Mouse (Mus musculus): ENCODE data around the gene Itih5.

Itih5 gene

DNA sequence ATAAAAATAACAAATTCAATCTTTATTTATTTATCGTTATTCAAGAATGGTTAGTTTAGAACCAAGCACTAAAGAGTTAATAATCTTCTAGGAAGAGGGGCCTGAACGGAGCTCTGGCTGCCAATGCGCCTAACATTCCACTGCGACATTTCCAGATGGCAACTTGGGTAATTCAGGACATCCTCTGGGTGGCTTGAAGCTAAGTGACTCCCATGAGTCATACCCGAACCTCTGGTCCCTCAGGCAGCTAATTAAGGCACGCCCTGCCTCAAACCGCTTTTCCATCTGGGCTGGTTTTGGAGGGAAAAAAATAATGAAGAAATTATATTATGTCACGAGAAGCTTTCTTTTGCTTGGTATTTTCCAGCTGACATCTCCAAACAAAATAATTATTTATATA is 14.6 kb downstream of the Itih5 start:
- no peak for DNase-seq (ENCODE audit: low spot score)

DNA sequence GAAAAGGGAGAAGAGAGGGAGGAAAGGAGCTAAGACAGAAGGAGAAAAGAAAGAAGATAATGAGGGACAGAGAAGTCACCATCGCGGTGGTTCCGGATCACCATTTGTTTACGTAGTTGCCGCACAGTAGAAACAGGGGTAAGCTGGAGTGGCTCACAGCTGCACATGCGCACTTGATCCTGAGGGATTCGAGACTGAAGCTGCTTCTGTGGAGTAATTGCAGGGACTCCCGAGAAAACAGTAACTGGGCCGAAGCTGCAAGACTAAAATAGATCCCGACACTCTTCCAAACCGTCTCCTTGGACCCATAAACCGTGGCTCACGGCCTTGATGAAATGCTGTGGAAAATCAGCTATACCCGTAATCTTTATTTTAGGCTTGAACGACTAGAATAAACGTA is 16.6 kb downstream of the Itih5 start:
- no peak for DNase-seq (ENCODE audit: low spot score)

DNA sequence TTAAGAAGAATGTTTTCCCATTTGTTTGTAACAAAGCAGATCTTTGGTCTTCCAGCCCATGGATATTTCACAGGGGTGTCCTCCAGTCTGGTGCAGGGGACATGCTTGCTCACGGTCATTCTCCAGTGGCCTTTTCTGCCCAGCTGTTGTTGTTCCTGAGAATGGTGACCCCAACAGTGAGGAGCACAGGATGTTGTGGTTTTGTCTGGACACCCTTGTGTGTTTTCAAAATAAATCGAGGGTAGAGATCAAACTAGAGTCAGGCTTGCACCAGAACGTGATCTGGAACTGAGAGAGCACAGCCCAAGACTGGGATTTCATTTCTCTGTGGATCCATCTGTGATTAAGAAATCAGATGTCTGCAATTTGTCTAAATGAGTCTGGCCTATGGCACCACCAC is 40.2 kb downstream of the Itih5 start:
- no peak for DNase-seq (ENCODE audit: low spot score)

DNA sequence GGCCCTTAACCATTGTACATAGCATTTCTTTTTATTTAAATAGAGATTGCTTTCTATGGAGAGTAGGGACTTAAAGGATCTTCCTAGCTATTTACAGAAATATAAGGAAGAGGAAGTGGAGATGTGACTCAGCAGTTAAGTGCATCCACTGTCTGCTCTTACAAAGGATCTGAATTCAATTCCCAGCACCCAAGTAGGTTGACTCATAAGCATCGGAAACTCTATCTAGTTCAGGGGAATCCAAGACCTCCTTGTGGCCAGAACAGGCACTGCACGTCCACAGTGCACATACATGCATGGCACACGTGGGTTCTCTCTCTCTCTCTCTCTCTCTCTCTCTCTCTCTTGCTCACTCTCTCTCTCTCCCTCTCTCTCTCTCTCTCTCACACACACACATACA is 41.8 kb downstream of the Itih5 start:
- DNase-seq (ENCODE audit: low spot score): no peak

DNA sequence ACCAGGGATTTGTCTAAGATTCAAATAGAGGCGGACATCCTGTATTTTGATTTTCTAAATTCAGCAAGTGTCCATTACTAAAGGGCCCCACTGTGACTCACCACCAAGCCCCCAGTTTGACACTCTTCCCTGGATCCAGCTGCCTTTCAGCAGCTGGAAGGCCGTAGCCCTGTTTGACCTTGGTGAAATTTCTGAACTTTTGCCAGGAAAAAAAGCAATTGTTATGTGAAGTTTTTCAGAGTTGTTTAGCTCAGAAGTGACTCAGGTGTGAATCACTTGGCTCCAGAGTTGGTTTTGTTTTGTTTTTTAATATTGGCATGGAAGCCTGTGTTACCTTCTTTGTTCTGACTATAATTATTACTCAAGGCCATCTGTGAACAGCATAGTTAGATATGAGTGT is 46.0 kb downstream of the Itih5 start:
- no peak for DNase-seq (ENCODE audit: low spot score)

DNA sequence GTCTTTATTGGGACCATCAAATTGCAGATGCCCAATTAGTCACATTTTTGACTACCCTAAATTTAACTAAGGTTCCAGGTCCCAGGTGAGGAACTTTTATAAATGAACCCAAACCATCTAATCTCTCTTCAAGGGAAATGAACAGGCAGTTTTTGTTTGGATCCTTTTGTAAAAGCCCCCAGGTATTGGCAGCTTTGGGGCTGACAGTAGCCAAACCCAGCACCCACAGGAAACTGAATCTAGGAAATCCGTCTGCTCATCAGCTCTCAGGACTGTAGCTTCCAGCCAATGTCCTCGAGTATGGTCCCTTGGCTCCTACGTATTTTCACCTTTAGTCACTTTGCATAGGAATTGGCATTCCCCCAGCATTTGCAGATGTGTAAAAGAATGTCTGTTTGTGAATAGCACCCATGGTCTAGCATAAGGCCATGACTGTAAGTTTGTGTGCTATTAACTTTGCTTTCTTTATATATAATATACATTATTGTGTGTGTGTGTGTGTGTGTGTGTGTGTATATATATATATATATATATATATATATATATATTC is 47.4 kb downstream of the Itih5 start:
- no peak for DNase-seq (ENCODE audit: low spot score)

DNA sequence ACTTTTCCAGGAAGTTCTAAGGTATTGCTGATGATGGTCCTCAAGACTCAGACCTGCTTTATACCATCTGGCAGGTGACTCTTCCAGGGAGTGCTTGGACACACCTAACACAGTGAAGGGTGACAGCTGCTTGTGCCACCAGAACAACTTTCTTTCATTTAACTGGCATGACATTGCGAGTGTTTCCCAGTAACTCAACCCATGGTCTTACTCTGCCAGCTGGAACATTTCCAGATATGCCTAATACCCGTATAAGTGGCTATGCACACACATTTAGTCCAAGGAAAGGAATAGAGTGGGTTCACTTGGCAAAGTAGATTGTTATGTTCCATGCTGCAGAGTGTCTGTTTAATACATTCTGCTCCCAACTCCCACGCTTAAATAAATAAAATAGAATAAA is 50.9 kb downstream of the Itih5 start:
- DNase-seq (ENCODE audit: low spot score): no peak

DNA sequence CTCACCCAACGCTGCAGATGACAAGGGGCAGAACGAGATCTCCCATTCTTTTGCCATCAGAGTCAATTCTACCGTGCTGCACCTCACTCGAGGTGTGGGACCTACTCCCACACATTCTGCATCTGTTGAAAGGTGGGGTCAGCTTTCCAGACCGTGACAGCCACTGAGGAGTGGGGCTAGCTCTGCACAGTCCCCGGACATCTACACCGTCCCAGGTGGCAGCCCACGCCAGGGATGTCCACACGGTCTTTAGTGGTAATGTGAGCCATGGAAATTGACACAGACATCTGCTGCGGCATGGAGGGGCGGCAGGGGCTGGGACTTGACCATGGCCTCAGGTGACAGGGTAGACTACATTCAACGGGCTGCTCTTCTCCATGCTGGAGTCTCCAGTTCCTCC is 60.1 kb downstream of the Itih5 start:
- no peak for DNase-seq (ENCODE audit: low spot score)

DNA sequence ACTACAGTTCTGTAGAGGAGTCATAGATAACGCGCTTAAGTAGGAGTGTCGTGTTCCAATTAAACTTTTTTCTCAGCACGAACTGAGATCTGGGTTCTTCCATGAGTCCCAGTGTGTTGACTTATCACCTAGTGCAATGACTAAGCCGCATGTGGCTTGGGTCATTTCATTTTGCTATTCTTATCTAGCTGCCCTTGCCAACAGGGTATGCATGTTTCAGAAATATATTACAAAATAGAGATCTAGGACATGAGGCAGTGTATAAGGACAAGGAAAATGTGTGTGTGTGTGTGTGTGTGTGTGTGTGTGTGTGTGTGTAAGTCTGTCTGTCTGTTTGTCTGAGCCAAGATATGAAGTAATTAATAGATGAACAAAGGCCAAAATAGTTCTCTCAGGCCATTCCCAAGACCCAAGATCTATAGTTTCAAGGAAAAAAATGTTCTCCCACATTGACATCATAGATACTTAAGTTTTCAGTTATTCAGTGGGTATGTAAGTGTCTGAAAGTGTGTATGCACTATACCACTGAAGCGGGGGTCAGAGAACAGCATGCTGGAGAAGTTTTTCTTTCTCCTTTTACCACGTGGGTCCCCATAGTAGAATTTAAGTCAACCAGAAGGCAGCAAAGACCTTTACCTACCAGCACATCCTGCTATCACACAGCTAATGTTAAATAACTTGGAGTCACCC is 62.6 kb downstream of the Itih5 start:
- no peak for DNase-seq (ENCODE audit: low spot score)

DNA sequence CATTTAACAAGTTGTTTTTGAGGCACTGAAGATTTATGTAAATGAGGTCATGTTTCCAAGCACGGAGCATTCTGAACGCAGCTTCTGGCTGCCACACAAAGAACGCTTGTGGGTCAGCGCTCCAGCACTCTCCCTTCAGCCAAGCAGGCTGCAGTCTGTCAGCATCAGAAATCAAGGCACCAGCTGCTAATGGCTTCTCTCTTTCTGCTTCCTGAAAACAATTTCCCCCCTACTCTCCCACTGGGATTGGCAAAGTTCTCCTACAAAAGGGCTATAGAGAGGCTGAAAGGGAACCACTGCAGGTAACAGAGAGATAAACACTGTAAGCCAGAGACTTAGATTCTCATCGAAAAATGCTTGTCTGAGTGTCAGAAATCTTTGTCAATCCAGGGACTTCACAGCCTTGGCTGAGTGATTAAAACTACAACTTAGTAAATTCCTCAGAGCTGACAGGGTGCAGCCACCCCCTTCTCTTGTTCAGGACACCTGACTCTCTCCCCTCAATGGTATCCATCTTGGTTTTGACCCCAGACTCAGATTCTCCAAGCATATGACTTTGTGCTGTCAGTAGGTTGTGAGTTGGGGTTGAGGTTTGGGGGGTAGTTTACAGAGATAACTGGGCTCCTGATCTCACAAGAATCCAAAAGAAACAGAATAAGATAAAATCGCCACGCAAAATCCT is 63.3 kb downstream of the Itih5 start:
- no peak for DNase-seq (ENCODE audit: low spot score)

DNA sequence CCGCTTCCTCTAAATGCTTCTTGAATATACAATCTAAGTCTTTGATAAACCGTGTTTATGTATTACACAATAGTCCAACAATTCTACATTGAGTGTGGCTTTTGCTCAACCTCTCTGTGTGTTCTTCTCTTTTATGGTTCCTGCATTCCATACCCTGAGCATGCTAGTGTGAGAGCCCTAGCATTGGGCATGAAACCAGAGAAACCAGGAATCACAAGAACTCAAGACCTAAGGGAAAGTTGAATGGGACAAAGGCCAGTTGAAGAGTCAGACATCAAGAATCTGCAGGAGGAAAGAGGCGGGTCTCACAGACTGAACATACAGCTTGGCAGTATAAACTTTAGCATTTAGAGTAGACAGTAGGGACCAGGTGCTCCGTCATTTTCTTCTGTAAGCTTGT is 68.5 kb downstream of the Itih5 start:
- DNase-seq (ENCODE audit: low spot score): no peak

DNA sequence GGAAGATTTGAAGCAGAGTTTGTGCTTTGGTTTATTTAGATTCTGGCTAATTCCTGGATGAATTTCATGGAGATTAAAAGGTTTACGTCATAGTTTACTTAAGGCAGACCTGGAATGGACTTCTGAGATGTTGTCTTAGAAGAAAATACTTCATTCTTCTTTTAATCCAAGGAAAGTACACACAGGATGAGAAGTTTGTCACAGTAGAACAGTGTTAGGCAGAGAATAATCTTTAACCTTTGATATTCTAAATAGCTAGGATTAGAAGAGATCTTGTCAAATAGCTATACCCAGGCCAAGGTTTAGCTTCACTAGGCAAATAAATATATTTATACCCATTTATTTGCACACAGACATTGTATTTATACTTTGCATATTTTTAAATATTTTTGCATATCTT is 73.5 kb downstream of the Itih5 start:
- DNase-seq (ENCODE audit: low spot score): no peak

DNA sequence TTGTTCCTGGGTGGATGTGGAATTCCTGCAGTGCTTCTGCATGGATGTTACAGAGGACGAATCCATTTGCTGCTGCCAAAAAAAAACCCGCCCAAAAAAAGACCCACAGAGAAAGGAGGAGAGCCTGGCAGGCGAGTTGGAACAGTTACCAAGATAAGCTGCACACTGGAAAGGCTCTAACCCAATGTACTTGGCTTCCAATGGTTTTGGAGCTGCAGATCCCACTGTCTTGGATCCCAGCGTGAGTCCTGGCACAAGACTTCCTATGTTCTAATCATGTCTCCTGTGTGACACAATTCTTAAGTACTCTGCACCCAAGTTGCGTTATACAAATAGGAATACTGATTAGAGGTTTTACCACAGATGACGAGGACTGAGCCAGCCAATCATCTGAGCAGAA is 78.6 kb downstream of the Itih5 start:
- DNase-seq (ENCODE audit: low spot score): no peak

DNA sequence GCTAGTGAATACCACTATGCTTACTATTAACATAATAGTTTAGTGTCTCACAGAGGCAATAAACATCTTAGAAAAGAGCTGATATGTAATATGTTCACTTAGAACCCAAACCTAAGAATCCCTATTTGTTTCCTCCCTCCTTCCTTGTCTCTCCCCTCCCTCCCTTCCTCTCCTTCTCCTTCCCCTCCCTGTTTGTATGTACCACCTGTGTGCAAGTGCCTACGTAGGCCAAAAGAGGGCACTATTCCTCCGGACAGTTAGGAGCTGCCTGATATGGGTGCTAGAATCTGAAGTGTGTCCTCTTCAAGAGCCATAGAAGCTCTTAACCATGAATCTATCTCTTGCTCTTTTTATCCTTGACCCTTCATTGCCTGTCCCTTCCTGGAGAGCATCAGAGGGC is 83.2 kb downstream of the Itih5 start:
- DNase-seq (ENCODE audit: low spot score): no peak

DNA sequence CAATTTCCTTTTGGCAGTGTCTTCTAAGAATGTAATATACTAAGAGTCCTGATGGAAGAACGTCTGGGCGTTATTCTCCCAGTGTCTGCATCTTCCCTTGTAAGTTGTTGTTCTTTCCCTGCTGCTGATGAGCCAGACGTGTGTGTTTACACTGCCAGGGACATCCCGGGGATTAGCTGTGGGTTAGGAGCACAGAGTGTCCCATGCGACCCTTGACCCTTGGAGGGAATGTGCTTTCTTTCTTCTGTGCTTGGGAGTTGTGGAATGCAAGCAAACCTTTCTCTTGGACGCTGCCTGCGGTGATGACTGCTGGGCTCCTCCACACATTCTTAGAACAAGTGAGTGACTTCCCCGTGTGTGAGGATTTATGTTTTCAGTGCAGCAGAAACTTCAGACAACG is 89.6 kb downstream of the Itih5 start:
- no peak for DNase-seq (ENCODE audit: low spot score)

DNA sequence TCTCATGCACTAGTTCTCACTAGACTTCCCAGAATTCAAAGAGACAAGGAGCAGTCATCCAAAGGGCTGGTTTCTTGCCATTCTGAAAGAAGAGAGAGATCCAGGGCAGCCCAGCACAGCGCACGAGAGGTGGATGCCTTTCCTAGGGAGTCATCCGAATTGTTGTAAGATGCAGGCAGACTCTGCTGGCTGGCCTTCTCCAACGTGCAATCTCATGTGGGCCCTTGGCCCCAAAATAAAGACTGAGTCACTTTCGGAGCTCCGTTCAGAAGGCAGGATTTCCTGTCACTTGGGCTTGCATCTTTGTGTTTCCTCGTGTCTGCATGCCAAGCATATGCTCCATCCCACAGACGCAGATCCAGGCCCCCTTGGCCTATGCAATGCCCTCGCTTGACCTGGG is 97.1 kb downstream of the Itih5 start:
- DNase-seq (ENCODE audit: low spot score): no peak

DNA sequence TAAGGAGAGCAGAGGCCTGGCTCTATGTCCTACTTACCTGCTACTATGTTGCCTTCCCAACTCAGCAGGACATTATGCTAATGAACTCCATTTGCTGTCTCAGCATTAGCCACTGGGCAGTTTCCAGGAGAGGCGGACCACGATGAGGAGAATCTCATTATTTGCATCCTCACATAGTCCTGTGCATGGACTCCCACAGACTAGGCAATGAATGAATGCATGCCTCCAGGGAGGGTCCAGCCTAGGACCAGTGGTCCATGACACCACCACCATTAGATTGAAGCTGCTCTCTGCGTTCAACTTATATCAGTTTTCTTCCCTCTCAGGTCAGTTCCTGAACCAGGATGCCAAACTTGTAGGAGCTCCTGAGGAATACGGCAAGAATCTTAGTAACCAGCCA is 97.6 kb downstream of the Itih5 start:
- DNase-seq (ENCODE audit: low spot score): no peak

DNA sequence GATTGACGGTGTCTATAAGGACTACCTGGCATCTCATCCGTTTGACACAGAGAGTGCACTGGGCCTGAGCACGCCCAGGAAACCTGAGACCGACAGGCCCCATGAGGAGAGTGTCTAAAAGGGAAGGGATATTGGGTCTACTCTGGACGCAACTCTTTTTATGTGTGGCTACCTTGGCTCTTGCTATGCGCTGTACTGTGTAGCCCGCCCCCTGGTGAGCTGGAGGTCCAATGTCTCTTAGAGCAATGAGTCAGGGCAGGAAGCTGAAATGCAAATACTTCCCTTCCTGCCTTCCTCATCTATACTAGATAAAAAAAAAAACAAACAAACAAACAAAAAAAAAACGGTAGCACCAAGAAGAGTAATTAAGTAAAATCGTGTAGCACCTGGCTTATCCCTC is 98.1 kb downstream of the Itih5 start:
- no peak for DNase-seq (ENCODE audit: low spot score)

DNA sequence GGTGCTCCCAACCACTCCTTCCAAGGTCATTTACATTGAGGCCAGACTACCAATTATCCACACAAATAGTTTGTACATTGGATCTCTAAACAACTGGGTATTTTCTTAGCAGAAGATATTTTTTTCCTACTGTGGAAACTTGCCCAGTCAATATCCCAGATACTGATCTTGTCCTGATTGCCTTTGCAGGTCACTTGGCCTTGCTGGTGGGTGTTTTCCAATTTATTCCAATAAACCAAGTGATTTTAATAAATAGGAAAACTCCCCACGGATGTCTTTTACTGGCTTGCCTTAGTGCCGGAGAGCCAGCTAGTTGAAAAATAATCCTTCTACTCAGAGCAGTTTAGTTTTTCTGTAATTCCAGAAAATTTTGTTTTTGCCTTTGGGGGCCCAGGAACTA is 98.6 kb downstream of the Itih5 start:
- no peak for DNase-seq (ENCODE audit: low spot score)

DNA sequence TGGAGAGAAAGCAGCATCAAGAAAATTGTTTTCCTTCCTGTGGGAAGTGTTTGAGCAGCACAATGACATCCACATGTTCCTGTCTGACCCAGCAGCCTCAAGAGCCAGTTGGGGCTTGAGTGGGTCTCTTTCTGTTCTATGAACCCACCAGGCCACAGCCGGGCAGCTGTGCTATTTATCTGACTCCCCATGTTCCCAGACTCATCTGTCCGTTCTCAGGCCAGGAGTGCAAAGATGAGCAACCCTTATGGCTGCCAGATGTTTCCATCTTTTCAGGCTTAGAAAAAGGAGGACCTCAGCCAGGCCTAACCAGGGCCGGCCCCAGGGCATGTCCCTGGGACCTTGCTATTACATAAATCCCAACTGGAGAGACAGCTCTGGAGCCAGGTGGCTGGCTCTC is 100.0 kb downstream of the Itih5 start:
- DNase-seq (ENCODE audit: low spot score): no peak

DNA sequence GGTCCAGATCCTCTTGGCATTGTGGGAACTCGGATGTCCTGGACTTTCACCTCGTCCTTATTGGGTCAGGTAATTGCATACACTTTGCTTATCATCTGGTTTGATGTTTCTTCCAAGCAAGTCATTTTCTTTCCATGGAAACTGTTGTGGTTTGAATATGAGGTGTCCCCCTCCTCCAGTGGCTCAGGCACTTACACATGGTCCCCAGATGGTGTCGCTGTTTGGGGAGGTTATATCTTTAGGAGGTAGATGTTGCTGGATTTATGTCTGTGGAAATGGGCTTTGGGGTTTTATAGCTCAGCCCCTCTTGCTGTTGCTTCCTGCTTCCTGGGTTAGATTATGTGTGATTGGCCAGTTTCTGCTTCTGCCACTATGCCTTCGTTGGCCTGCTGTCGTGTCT is 103.6 kb downstream of the Itih5 start:
- DNase-seq (ENCODE audit: low spot score): no peak

DNA sequence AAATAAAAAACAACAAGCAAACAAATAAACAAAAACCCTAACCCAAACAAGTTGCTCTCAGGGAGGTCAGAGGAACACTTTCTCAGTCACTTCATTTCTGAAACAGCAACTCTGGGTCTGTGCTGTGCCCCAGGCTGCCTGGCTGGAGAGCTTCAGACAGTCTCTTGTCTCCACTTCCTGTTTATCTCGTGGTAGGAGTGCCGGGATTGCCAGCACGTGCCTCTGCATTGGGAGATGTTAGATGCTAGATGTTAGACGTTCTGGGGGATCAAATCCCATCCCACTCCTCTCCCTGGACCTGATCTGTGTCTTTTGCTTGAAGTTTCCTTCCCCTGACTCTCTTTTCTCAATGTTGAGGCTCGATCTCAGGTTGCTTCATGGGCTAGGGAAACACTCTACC is 104.9 kb downstream of the Itih5 start:
- DNase-seq (ENCODE audit: low spot score): no peak

DNA sequence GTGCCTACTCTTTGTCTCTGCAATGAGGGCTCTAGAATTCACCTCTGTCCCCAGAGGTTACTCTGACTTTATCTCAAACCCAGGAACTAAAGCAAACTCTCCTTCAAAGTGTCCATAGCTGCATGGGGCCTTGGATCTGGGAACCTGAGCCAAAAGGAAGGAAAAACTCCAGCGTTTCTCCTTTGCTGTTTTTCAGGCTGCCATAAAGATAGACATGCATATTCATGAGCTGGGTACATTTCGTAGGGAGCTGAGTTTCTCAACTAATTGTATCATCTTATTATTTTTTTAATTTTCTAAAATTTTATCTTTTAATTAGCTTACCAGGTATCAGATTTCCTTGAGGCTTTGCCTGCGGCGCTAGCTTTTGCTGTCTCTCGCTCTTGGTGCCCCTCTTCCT is 106.7 kb downstream of the Itih5 start:
- DNase-seq (ENCODE audit: low spot score): no peak

DNA sequence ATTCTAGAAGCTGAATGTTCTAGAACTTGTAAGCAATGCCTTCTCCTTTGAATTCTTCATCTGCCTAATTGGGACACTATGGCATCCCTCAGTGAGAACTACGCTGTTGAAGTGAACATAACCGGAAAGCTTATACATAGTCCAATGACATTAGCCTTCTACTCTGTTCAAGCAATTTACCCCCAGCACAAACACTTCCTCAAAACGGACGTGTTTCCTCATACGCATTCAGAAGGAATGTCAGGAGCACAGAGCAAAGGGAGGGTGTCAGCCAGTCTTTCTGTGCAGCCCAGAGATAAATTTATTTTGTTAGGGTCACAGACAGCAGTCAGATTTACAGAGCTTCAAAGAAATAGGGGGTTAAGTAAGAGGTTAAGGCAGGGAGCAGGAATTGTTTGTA is 108.0 kb downstream of the Itih5 start:
- DNase-seq (ENCODE audit: low spot score): no peak
